Mouse (Mus musculus) frontal cortex, postnatal 36 days (tissue): ENCODE results near the gene Uqcrc2.

Experiments used
- DNase-seq, 2 experiments: peaks; one replicate each; pipeline ENCODE4 v3.0.0; 2022; ENCODE audit warnings: low spot score in 2 of 2

The Uqcrc2 gene

GRCm38 (mm10) chr7:120634711-120635361 is at the start of gene Uqcrc2:
Gene Uqcrc2, plus strand, starts transcription at chr7:120635176.
- peak; percentile 87 to 88 for DNase-seq

GRCm38 (mm10) chr7:120597203-120597743 is 37.7 kb upstream of the Uqcrc2 start:
- DNase-seq: no peak

GRCm38 (mm10) chr7:120597744-120598243 is 37.2 kb upstream of the Uqcrc2 start:
- DNase-seq: peak; percentile 17 to 26

- DNase-seq: no peak
Measured at GRCm38 (mm10) chr7:120598355-120598754, 36.6 kb upstream of the Uqcrc2 start.

GRCm38 (mm10) chr7:120620075-120620771 is 14.8 kb upstream of the Uqcrc2 start:
- no peak for DNase-seq

GRCm38 (mm10) chr7:120620841-120621240 is 14.1 kb upstream of the Uqcrc2 start:
- DNase-seq: no peak

GRCm38 (mm10) chr7:120632518-120632917 is 2.5 kb upstream of the Uqcrc2 start:
- DNase-seq: peak in 1 of 2 experiments; percentile 59

GRCm38 (mm10) chr7:120634301-120634700 is 675 bp upstream of the Uqcrc2 start:
- no peak for DNase-seq

- DNase-seq: no peak
Measured at GRCm38 (mm10) chr7:120635362-120635781, 396 bp downstream of the Uqcrc2 start.

GRCm38 (mm10) chr7:120635821-120636220 is 845 bp downstream of the Uqcrc2 start:
- DNase-seq: no peak

- DNase-seq: no peak
Measured at GRCm38 (mm10) chr7:120643217-120643616, 8.2 kb downstream of the Uqcrc2 start.

GRCm38 (mm10) chr7:120647849-120648248 is 12.9 kb downstream of the Uqcrc2 start:
- peak; percentile 35 to 70 for DNase-seq

GRCm38 (mm10) chr7:120662079-120662478 is 27.1 kb downstream of the Uqcrc2 start:
- no peak for DNase-seq

- DNase-seq: peak; percentile 68 to 70
Measured at GRCm38 (mm10) chr7:120670153-120670875, 35.3 kb downstream of the Uqcrc2 start, which contains the start of gene Pdzd9. Gene Pdzd9, minus strand, starts transcription at chr7:120670343.

- no peak for DNase-seq
Measured at GRCm38 (mm10) chr7:120671271-120671670, 36.3 kb downstream of the Uqcrc2 start.

- peak; percentile 59 to 71 for DNase-seq
Measured at GRCm38 (mm10) chr7:120677001-120677643, 42.1 kb downstream of the Uqcrc2 start, which contains the start of gene Mosmo. Gene Mosmo, plus strand, starts transcription at chr7:120677618.

- DNase-seq: peak; percentile 24 to 41
Measured at GRCm38 (mm10) chr7:120677764-120678531, 43.0 kb downstream of the Uqcrc2 start.

GRCm38 (mm10) chr7:120679023-120679422 is 44.0 kb downstream of the Uqcrc2 start:
- DNase-seq: no peak

GRCm38 (mm10) chr7:120682002-120682401 is 47.0 kb downstream of the Uqcrc2 start:
- no peak for DNase-seq

GRCm38 (mm10) chr7:120684731-120685161 is 49.8 kb downstream of the Uqcrc2 start:
- no peak for DNase-seq
